Mouse (Mus musculus): ENCODE data around the gene Stk40. TPM values are rescaled to one million over a fixed set of nuclear protein-coding genes. Genes with fewer than 3 reads are reported as not detected.
"Not testable (repeated sequence)": the region's sequence is repeated elsewhere in the genome, so short reads cannot be mapped to it uniquely, and the experiment has no call there.

The Stk40 gene
- total RNA-seq, 2 experiments from 2014 or later = 48.4 to 53.0 TPM

DNA sequence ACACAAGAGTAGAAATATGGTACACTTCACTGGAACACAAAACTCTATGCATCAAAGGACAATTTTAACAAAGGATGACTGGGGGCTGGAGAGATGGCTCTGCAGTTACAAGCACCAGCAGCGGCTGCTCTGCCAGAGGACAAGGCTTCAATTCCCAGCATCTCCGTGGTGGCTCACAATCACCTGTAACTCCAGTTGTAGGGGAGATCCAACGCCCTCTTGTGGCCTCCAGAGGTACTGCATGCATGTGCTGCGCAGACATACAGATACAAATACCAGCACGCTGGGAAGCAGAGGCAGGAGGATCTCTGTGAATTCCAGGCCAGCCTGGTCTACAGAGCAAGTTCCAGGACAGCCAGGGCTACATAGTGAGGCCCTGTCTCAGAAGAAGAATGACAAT, 52.9 kb downstream of the Stk40 start:
- DNase-seq = no peak

DNA sequence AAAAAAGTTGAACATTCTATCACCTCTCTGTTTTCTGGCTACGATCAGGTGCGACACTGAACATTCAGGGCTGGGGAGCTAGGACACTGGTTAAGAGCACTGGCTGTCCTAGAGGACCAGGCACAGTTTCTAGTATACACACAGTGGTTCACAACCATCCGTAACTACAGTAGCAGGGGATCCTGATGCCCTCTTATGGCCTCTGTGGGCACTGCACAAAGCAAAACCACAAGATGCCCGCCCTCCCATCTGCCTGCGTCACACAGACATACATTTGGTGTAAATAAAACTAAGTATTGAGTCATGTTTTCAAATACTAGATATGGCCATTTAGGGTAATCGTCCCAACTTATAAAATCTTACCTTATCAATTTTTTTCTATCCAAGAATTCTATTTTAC, 53.8 kb downstream of the Stk40 start:
- no peak for DNase-seq

DNA sequence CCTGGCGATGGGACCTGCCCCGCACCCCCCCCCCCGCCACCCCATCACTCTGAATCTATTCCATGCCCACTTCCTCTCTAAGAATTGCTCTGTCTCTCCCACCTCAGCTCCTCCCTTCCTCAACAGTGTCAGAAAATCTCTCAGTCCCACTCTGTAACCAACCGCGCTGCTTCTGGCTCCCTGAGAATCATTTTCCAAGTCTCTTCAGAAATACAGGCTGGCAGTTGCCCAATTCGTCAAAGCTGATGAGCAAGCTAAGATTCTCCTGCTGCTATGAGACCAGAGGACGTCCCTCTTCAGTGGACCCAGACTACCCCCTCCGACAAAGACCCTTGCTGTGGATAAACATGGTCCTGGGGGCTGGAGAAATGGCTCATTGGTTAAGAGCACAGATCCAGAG, 55.7 kb downstream of the Stk40 start:
- no peak for DNase-seq

DNA sequence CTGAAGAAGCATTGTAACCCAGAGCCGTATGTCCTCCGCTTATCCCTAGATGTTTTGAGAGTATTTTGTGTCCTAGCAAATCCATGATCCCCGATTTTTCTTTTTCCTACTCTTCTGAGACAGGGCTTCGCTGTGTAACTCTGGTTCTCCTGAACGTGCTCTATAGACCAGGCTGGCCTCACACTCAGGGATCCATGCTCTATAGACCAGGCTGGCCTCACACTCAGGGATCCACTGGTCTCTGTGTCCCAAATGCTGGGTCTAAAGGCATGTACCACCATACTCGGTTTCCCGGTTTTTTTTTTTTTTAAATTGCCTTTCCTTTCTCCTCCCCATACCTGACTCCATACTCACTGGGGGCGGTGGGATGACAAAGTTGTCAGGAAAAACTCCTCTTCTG, 57.2 kb downstream of the Stk40 start:
- DNase-seq = no peak

DNA sequence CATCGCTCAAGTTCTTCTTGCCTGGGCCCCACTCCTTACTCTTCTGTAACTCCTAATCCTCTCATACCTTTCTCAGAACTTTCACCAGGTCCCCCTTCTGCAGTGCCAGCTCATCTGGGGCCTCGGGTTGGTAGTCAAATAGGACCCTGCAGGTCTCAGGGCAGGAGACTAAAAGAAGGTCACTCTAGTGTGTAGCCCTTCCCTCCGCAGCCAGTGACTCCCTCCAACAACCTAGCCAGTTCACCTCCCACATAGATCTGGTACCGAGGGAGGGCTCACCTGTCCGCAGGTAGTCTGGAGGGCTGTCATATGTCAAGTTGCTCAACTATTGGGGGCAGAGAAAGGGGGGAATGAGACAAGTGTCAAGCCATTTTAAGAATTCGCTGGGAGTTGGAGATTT, 57.7 kb downstream of the Stk40 start:
- DNase-seq = no peak

DNA sequence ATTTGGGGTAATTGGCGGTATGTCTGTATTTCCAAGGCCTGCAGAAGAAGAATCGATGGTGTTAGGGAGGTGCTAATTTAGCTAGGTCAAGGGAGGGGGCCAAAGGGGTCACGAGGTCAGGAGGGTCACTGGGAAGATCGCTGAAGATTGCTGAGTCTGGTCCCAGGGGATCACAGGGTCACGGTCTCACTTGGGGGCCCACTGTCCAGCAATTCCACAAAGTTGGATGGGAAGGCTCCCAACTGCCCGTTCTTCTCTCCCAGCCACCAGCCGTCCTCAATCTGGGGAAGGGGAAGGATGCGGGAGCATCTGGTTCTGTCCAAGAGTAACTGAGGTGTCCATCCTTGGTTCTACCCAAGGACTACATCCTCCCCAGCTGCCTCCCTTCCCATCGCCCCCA, 58.2 kb downstream of the Stk40 start:
- no peak for DNase-seq

DNA sequence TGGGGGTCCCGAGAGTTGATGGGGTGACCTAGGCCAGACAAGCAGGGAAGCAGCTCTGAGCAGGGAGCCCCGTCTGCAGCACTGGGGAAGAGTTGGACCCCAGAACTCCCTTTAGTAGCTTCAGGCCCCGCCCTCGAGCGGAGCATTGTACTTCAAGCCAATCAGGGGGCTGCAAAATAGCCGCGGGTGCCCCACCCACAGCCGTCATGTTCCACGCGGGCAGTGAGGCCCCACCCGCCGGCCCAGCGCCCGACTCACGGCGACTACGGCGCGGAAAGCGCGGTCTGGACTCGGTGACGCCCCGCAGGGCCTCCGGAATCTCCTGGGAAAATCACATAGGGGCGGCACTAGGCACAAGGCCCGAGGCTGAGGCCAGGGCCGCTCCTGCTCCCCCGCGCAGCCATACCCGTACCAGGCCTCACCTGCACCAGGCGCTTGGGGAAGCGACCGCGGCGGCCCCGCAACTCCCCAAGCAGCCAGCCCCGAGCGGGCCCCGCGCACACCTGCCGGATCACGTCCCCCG, 58.8 kb downstream of the Stk40 start:
- peak; percentile 93 for DNase-seq

DNA sequence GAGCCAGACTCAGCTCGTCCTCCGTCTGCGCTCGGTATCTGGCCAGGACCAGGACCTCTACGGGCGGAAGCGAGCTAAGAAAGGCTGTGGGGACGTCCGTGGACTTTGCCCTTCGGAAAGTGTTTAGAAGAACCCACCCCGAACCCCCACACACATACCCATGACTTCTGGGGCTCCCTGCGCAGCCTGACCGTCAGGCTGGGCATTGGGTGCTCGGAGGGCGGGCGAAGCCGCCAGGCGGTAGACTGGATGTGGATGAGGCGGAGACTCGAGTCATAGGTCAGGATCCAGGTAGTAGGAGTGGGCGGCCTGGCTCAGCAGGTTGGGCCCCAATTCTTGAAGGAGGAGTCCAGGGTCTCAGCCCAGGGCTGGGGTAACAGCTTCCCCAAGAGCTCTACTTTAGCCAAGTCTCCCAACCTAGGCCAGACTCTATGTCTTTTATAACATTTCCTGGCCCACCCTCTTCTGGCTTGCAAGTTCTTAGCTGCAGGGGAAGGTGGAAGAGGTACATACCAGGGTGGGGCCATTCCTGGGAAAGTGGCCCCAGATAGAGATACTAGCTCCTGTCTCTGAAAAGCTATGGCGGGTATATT, 59.4 kb downstream of the Stk40 start, which contains the start of gene Sh3d21:
Gene Sh3d21, minus strand, starts transcription at position 425 of the 593 bp plus-strand sequence.
- peak; percentile 56 for DNase-seq

DNA sequence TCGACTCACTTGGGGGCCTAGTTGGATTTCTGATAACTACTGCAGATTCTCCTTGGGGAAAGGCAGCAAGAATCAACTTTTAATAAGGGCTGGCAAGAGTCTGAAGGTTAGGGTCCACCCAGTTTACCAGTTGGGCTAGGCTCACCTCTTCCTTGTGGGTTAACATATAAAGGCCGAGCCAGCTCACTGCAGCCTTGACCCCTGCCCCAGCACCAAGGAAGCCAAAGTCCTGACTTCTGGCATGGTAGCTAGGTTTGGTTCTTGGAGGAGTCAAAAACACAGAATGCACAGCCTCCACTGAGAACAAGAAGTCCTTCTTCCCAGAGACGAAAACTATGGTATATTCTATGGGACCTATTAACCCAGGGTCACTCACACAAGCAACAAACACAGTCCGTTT, 59.9 kb downstream of the Stk40 start:
- no peak for DNase-seq

DNA sequence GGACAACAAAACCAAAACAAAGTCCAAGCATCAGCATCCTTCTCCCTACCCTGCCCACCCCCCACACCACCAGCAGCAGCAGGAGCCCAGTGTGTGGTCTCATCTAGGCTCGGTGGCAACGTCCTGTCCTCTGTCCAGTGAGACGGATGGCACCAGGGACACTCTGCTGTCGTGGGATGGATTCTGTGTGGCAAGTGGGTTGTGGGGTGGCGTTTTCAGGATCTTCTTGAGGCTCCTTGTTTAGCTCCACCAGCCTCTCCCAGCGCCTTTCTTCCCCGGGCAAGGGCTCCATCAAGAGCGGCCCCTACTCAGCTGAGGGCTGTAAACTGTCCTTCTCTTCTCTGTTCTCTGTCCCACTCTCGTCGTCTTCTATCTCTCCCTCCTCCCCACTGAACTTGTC, 61.3 kb downstream of the Stk40 start:
- DNase-seq = not testable (repeated sequence)

DNA sequence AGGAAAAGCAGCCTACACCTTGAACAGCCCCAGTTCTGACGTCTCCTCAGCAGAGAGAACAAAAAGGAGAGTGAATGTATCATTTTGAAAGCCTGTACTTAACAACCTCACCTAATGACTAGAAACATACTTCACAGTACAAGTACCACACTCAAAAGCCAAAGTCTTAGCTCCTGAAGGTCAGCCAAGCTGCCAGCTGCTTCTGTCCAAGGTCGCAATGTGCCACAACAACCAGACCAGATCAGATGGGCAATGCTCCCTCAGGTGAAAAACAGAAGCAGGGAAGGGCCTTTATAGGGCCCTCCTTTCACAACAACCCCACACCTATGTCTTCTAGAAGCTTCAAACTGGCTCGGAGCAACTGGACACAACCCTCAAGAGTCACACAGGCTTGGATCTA, 62.3 kb downstream of the Stk40 start:
- peak; percentile 58 for DNase-seq

DNA sequence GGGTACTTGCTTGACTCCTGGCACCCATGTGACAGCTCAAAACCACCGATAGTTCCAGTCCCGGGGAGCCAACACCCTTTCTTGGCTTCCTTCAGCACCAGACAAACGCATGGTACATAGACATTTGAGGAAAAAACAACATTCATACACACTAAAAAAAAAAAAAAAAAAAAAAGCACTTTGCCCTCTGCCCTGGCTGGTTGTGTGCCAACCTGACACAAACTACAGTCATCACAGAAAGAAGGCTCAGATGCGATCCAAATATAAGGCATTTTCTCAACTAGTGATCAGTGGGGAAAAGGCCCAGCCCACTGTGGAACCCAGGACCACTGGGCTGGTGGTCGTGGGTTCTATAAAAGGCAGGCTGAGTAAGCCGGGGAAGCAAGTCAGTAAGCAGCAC, 65.1 kb downstream of the Stk40 start:
- DNase-seq = no peak

DNA sequence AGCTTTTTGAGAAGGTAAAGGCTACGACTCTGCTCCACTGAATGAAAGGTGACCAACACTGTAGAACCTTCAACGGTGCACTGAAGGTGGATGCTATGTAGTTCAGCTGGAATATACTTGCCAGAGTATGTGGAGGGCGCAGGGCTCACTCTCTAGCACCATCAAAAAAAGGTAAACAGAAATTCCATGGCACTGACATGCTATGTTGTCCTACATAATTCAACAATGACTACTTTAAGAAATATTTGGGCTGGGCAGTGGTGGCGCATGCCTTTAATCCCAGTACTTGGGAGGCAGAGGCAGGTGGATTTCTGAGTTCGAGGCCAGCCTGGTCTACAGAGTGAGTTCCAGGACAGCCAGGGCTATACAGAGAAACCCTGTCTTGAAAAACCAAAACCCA, 67.0 kb downstream of the Stk40 start:
- DNase-seq = not testable (repeated sequence)

DNA sequence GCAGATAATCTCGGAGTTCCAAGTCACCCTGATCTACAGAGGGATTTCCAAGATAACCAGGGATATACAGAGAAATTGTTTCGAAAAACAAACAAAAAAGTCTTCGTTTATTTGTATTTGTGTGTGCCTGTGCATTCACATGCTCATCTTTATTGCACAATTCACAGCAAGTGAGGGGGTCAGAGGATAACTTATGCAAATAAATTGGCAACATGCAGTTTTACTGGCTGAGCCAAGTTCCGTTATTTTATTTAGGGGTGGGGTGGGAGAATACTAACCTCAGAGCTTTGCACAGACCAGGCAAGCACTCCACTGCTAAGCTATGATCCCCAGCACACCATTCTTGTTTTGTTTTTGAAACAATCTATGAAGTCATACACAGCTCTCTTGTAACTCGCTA, 70.0 kb downstream of the Stk40 start:
- DNase-seq = no peak

DNA sequence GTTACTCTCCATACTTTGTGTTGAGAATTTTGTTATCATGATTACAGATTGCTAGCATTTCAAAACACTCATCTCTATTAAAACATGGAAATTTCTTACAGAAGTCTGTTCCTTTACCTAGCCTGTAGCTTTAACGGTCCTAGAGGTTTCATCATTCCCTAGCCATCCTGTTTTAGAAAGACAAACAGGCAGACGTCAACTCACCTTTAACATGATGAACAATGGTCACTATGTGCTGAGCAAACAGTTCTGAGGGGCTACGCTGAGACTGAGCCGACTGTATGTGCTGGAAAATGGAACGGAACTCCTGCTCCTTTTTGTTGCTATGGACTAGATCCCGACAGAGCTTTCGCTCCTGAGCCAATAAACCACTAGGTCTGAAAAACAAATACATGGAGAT, 72.2 kb downstream of the Stk40 start:
- DNase-seq = not testable (repeated sequence)

DNA sequence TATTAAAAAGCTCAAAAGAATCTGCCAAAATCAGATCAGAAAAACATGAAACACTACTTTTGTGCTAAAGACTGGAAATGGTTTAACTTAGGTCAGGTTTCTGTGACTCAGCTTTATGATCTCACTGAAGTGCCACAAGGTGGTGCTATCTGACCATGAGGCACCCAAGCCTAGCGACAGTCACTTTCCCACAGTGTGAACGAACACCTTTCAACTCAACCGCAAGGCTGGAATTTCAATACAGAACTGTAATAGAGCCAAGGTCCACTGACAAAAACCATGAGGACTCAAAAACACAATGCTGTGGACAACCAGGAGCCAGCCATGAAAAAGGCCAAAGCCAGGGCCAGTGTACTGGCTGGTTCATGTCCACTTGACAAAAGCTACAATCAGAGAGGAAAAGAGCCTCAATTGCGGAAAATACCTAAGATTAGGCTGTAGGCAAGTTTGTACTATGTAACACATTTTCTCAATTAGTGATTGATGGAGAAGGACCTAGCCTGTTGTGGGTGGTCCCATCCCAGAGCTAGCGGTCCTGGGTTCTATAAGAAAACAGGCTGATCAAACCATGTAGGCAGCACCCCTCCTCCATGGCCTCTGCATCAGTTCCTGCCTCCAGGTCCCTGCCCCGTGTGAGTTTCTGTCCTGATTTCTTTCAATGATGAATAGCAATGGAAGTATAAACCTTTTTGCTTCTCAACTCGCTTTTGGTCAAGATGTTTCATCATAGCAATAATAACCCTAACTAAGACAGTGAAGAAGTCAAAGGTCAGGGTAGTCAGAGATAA, 77.6 kb downstream of the Stk40 start:
- peak; percentile 61 for DNase-seq

DNA sequence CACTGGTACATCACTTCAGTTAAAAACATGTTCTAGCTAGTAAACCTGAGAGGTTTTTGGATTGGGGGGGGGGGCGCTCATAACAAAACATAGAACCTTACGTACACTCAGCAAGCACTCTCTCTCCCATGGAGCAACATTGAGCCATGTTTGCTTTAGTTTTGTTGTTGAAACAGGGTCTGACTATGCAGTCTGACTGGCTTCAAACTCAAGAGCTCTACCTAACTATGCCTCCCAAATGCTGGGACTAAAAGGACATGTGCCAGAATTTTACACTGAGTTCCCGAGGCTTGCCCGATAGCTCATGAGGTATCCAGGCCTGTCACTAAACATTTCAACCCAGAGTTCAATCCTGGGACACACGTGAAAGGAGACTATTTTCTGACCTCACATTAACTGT, 79.3 kb downstream of the Stk40 start:
- DNase-seq = no peak

DNA sequence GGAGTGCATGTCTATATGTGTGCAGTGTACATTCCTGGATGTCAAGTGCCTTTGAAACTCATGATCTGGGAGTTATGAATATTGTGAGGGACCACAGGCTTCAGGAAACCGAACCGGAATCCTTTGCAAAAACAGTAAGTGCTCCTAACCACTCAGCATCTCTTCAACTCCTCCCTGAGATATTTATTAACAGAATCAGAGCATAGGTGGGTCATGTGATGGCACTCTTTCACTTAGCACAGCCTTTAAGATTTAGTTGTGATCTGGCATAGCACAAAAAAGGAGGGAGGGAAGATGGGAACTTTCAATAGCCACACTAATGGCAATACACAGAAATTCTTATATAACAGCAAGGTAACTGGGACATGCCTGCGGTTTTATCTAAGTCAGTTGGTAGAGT, 83.3 kb downstream of the Stk40 start:
- DNase-seq = no peak

Other genes with a start within 250 kb of the Stk40 start
- gene Csf3r, start 79.4 kb upstream of the Stk40 start, total RNA-seq (2021) = 1 to 10 TPM; 1.4 to 1.9 TPM
- 10 to 100 TPM; 72.3 to 78.8 TPM for gene Mrps15, start 57.0 kb upstream of the Stk40 start, total RNA-seq (2021)
- gene Oscp1, start 45.4 kb upstream of the Stk40 start, total RNA-seq (2021) = 10 to 100 TPM in 1 of 2 experiments, 1 to 10 TPM in 1; 8.2 to 11.2 TPM
- 10 to 100 TPM; 18.2 to 23.2 TPM for gene Lsm10, start 7.3 kb upstream of the Stk40 start, total RNA-seq (2021)
- gene Eva1b, start 43.8 kb downstream of the Stk40 start, total RNA-seq (2021) = 10 to 100 TPM; 36.3 to 41.2 TPM
- gene Sh3d21, start 59.5 kb downstream of the Stk40 start, total RNA-seq (2021) = 1 to 10 TPM; 3.3 to 3.9 TPM
- 100 to 1,000 TPM; 177 to 229 TPM for gene Thrap3, start 98.8 kb downstream of the Stk40 start, total RNA-seq (2021)
- gene Map7d1, start 152.4 kb downstream of the Stk40 start, total RNA-seq (2021) = 10 to 100 TPM; 60.4 to 72.7 TPM
- 10 to 100 TPM; 73.1 to 74.8 TPM for gene Trappc3, start 158.4 kb downstream of the Stk40 start, total RNA-seq (2021)
- 1 to 10 TPM; 5.5 to 5.6 TPM for gene Col8a2, start 182.8 kb downstream of the Stk40 start, total RNA-seq (2021)
- gene Adprhl2, start 217.7 kb downstream of the Stk40 start, total RNA-seq (2021) = 10 to 100 TPM; 34.0 to 34.9 TPM
- 1 to 10 TPM in 1 of 2 experiments, under 1 TPM in 1; 0.57 to 2.8 TPM for gene Tekt2, start 221.7 kb downstream of the Stk40 start, total RNA-seq (2021)

All from adrenal gland, postnatal 10 days (tissue).